Mouse (Mus musculus): ENCODE measurements around the gene Ndufs5. TPM values are rescaled to one million over a fixed set of nuclear protein-coding genes. Genes with fewer than 3 reads are reported as not detected.

Ndufs5 gene
- 324 and 340 TPM in 2 replicates for polyA plus RNA-seq (2015; fragmentation: Nextera tagmentation; extraction: Ambion mirVana)

GRCm38 (mm10) chr4:123717574-123718433 is at the start of gene Ndufs5:
Gene Ndufs5 (minus strand): TSS chr4:123718202.
- H3K27ac ChIP-seq, result peak within 1 kb of the TSS; percentile 60; the same call in 1 of the 2 replicates

GRCm38 (mm10) chr4:123765071-123765470 is 47.1 kb upstream of the Ndufs5 start:
- Histone ChIP-seq H3K9ac (no peak overlapping the region), H3K36me3 (no peaks in the 10 kb centered on the region), H3K27me3 (no peaks in the 10 kb centered on the region), H3K4me2 (no peak overlapping the region), H3K27ac (no peak overlapping the region), H3K9me3 (no peaks in the 10 kb centered on the region), H3K4me1 (no peaks in the 10 kb centered on the region), H3K4me3 (no peak overlapping the region)
- WGBS, result 69% methylated on average over 6 of the region's 6 CpGs
- ATAC-seq (ENCODE audit: insufficient number of reproducible peaks, insufficient read depth, low FRiP score, low TSS enrichment, low read depth), result no peak

More at GRCm38 (mm10) chr4:123717574-123718433, at the start of gene Ndufs5:
- H3K9me3 ChIP-seq, result no peaks in the 10 kb centered on the region
- H3K27me3 ChIP-seq, result no peaks in the 10 kb centered on the region
- peak within 1 kb of the TSS; percentile 91 for H3K9ac ChIP-seq
- H3K4me3 ChIP-seq, result peak within 1 kb of the TSS; percentile 79
- peak; percentile 83 for ATAC-seq (ENCODE audit: insufficient number of reproducible peaks, insufficient read depth, low FRiP score, low TSS enrichment, low read depth)
- H3K4me2 ChIP-seq, result peak within 1 kb of the TSS; percentile 79
- peaks cover 9% of the 10 kb centered on the region for H3K4me1 ChIP-seq
- under 1% methylated on average over 40 of the region's 40 CpGs for WGBS
- H3K36me3 ChIP-seq, result peaks cover 24% of the 10 kb centered on the region

- no peak overlapping the region for H3K4me2 ChIP-seq
- no peaks in the 10 kb centered on the region for H3K27me3 ChIP-seq
- no peak overlapping the region for H3K27ac ChIP-seq
- H3K9ac ChIP-seq, result no peak overlapping the region
- H3K36me3 ChIP-seq, result no peaks in the 10 kb centered on the region
- 47% methylated on average over 4 of the region's 4 CpGs for WGBS
- H3K4me1 ChIP-seq, result no peaks in the 10 kb centered on the region
- ATAC-seq (ENCODE audit: insufficient number of reproducible peaks, insufficient read depth, low FRiP score, low TSS enrichment, low read depth), result no peak
- H3K9me3 ChIP-seq, result no peaks in the 10 kb centered on the region
- H3K4me3 ChIP-seq, result no peak overlapping the region
These were observed 40.3 kb upstream of the Ndufs5 start for GRCm38 (mm10) chr4:123758306-123758705.

- Histone ChIP-seq H3K4me2 (peak overlapping the region; percentile 85), H3K27ac (no peak overlapping the region), H3K27me3 (no peaks in the 10 kb centered on the region), H3K4me3 (peak overlapping the region; percentile 99), H3K36me3 (no peaks in the 10 kb centered on the region), H3K9me3 (no peaks in the 10 kb centered on the region), H3K9ac (peak overlapping the region; percentile 88; the same call in 1 of the 2 replicates), H3K4me1 (peaks cover 13% of the 10 kb centered on the region)
- no peak for ATAC-seq (ENCODE audit: insufficient number of reproducible peaks, insufficient read depth, low FRiP score, low TSS enrichment, low read depth)
- whole genome bisulfite sequencing, result under 1% methylated on average over 8 of the region's 8 CpGs
These were observed 32.8 kb upstream of the Ndufs5 start for GRCm38 (mm10) chr4:123750707-123751312.

- peak; percentile 98 for ATAC-seq (ENCODE audit: insufficient number of reproducible peaks, insufficient read depth, low FRiP score, low TSS enrichment, low read depth)
- H3K4me3 ChIP-seq, result peak within 1 kb of the TSS; percentile 99
- under 1% methylated on average over 36 of the region's 46 CpGs for whole genome bisulfite sequencing
These were observed 32.2 kb upstream of the Ndufs5 start, which contains the start of gene Akirin1 for GRCm38 (mm10) chr4:123750152-123750651. Gene Akirin1 (minus strand): TSS chr4:123750345.

GRCm38 (mm10) chr4:123749484-123750130 is 31.6 kb upstream of the Ndufs5 start:
- peak overlapping the region; percentile 94 for H3K27ac ChIP-seq
- H3K4me3 ChIP-seq, result peak overlapping the region; percentile 99
- peak overlapping the region; percentile 85 for H3K4me2 ChIP-seq
- no peaks in the 10 kb centered on the region for H3K36me3 ChIP-seq
- under 1% methylated on average over 51 of the region's 55 CpGs for WGBS
- ATAC-seq (ENCODE audit: insufficient number of reproducible peaks, insufficient read depth, low FRiP score, low TSS enrichment, low read depth), result peak; percentile 82
- no peaks in the 10 kb centered on the region for H3K27me3 ChIP-seq
- no peaks in the 10 kb centered on the region for H3K9me3 ChIP-seq
- H3K9ac ChIP-seq, result peak overlapping the region; percentile 88
- peaks cover 16% of the 10 kb centered on the region for H3K4me1 ChIP-seq

More at GRCm38 (mm10) chr4:123750152-123750651, 32.2 kb upstream of the Ndufs5 start, which contains the start of gene Akirin1:
- Histone ChIP-seq H3K9ac (peak within 1 kb of the TSS; percentile 88), H3K9me3 (no peaks in the 10 kb centered on the region), H3K4me1 (peaks cover 16% of the 10 kb centered on the region), H3K27me3 (no peaks in the 10 kb centered on the region), H3K36me3 (no peaks in the 10 kb centered on the region), H3K27ac (peak within 1 kb of the TSS; percentile 94), H3K4me2 (peak within 1 kb of the TSS; percentile 85)

GRCm38 (mm10) chr4:123748726-123749415 is 30.9 kb upstream of the Ndufs5 start:
- Histone ChIP-seq H3K4me1 (peaks cover 16% of the 10 kb centered on the region), H3K4me3 (peak overlapping the region; percentile 99), H3K9me3 (no peaks in the 10 kb centered on the region), H3K9ac (peak overlapping the region; percentile 88), H3K36me3 (no peaks in the 10 kb centered on the region), H3K4me2 (peak overlapping the region; percentile 85), H3K27me3 (no peaks in the 10 kb centered on the region), H3K27ac (no peak overlapping the region)
- no peak for ATAC-seq (ENCODE audit: insufficient number of reproducible peaks, insufficient read depth, low FRiP score, low TSS enrichment, low read depth)
- 14% methylated on average over 10 of the region's 10 CpGs for WGBS

GRCm38 (mm10) chr4:123745221-123745775 is 27.3 kb upstream of the Ndufs5 start:
- Histone ChIP-seq H3K36me3 (peaks cover 23% of the 10 kb centered on the region), H3K27ac (no peak overlapping the region), H3K4me1 (peaks cover 16% of the 10 kb centered on the region), H3K4me3 (no peak overlapping the region), H3K4me2 (no peak overlapping the region), H3K9me3 (no peaks in the 10 kb centered on the region), H3K9ac (no peak overlapping the region), H3K27me3 (no peaks in the 10 kb centered on the region)
- 96% methylated on average over 4 of the region's 4 CpGs for WGBS
- ATAC-seq (ENCODE audit: insufficient number of reproducible peaks, insufficient read depth, low FRiP score, low TSS enrichment, low read depth), result no peak

- 91% methylated on average over 1 of the region's 1 CpGs for WGBS
- H3K27ac ChIP-seq, result no peak overlapping the region
- H3K4me1 ChIP-seq, result peaks cover 5% of the 10 kb centered on the region; the same call in 1 of the 2 replicates
- H3K4me3 ChIP-seq, result no peak overlapping the region
- H3K9me3 ChIP-seq, result no peaks in the 10 kb centered on the region
- peaks cover 47% of the 10 kb centered on the region for H3K36me3 ChIP-seq
- no peak for ATAC-seq (ENCODE audit: insufficient number of reproducible peaks, insufficient read depth, low FRiP score, low TSS enrichment, low read depth)
- H3K9ac ChIP-seq, result no peak overlapping the region
- no peak overlapping the region for H3K4me2 ChIP-seq
- no peaks in the 10 kb centered on the region for H3K27me3 ChIP-seq
These were observed 24.9 kb upstream of the Ndufs5 start for GRCm38 (mm10) chr4:123742891-123743290.

- Histone ChIP-seq H3K4me1 (no peaks in the 10 kb centered on the region), H3K27ac (no peak overlapping the region), H3K9ac (no peak overlapping the region), H3K27me3 (no peaks in the 10 kb centered on the region), H3K4me2 (no peak overlapping the region), H3K36me3 (peaks cover 69% of the 10 kb centered on the region), H3K9me3 (no peaks in the 10 kb centered on the region), H3K4me3 (no peak overlapping the region)
- 94% methylated on average over 4 of the region's 4 CpGs for WGBS
- no peak for ATAC-seq (ENCODE audit: insufficient number of reproducible peaks, insufficient read depth, low FRiP score, low TSS enrichment, low read depth)
These were observed 20.7 kb upstream of the Ndufs5 start for GRCm38 (mm10) chr4:123738708-123739107.
